Mouse (Mus musculus) forebrain, embryonic 16.5 days (tissue): Measurements from ENCODE around the gene Atp6v0d1. TPM values are rescaled to one million over a fixed set of nuclear protein-coding genes. Genes with fewer than 3 reads are reported as not detected.
"Not testable (repeated sequence)": the region's sequence is repeated elsewhere in the genome, so short reads cannot be mapped to it uniquely, and the experiment has no call there.

ENCODE experiments used
- ATAC-seq: fragments of 200-750 bp; cut with Nextera tagmentation; 2 replicates; pipeline ENCODE4 v1.8.0; 2017; ENCODE audit warnings: mild to moderate bottlenecking, moderate library complexity
- H3K27ac ChIP-seq: fragments of 300-500 bp; sonication (generic); 2 replicates; pipeline ENCODE4 v1.5.1; 2014; ENCODE audit warnings: low read length, control low read depth
- H3K27me3 ChIP-seq: fragments of 300-500 bp; sonication (generic); replicated peaks from 2 replicates; pipeline ENCODE4 v1.6.1; 2014; ENCODE audit warnings: low read length; ENCODE audit not compliant: control insufficient read depth, insufficient read depth
- H3K36me3 ChIP-seq: fragments of 300-500 bp; sonication (generic); 2 replicates; pipeline ENCODE4 v1.6.1; 2014; ENCODE audit not compliant: control insufficient read depth, insufficient read depth
- H3K4me1 ChIP-seq: fragments of 300-500 bp; sonication (generic); replicated peaks from 2 replicates; pipeline ENCODE4 v1.6.1; 2014; ENCODE audit warnings: low read length; ENCODE audit not compliant: control insufficient read depth, insufficient read depth
- H3K4me2 ChIP-seq: fragments of 300-500 bp; sonication (generic); 2 replicates; pipeline ENCODE4 v1.6.1; 2014; ENCODE audit warnings: mild to moderate bottlenecking, low read length, control low read depth
- H3K4me3 ChIP-seq: fragments of 300-500 bp; sonication (generic); replicated peaks from 2 replicates; pipeline ENCODE4 v1.5.1; 2014; ENCODE audit warnings: mild to moderate bottlenecking, low read length, control low read depth
- H3K9ac ChIP-seq: fragments of 300-500 bp; sonication (generic); replicated peaks from 2 replicates; pipeline ENCODE4 v1.6.1; 2014; ENCODE audit warnings: low read depth, low read length, control low read depth
- H3K9me3 ChIP-seq: fragments of 300-500 bp; sonication (generic); 2 replicates; pipeline ENCODE4 v1.6.1; 2016; ENCODE audit warnings: low read length; ENCODE audit not compliant: control insufficient read depth
- WGBS: fragments of 180-500 bp; shearing (Covaris S2); extraction: QIAGEN DNeasy Blood & Tissue Kit; methylation state at CpG from one replicate; pipeline ENCODE4 v1.1.7; 2014; 5-methylcytosine and 5-hydroxymethylcytosine counted together
- polyA plus RNA-seq: library from polyadenylated mRNA; unstranded; fragments of >200 nt; fragmentation: Nextera tagmentation; extraction: Ambion mirVana; gene quantifications from 2 replicates; pipeline ENCODE4 v1.2.1, GENCODE M21; 2015

The Atp6v0d1 gene
- polyA plus RNA-seq, 1 experiment from 2014 or later: 203 TPM

- Histone ChIP-seq H3K27me3 (no peaks in the 10 kb centered on the region), H3K27ac (peak overlapping the region; percentile 74), H3K9ac (peak overlapping the region; percentile 73), H3K9me3 (no peaks in the 10 kb centered on the region), H3K4me3 (peak overlapping the region; percentile 68), H3K4me2 (peak overlapping the region; percentile 97), H3K36me3 (no peaks in the 10 kb centered on the region), H3K4me1 (peaks cover 21% of the 10 kb centered on the region)
- WGBS: under 1% methylated on average over 30 of the region's 30 CpGs
- peak; percentile 60 for ATAC-seq
Observed at GRCm38 (mm10) chr8:105606189-105607023, 40.6 kb upstream of the Atp6v0d1 start.

GRCm38 (mm10) chr8:105605491-105606188 lies 39.8 kb upstream of the Atp6v0d1 start:
- Histone ChIP-seq H3K27ac (peak overlapping the region; percentile 74), H3K27me3 (no peaks in the 10 kb centered on the region), H3K9ac (peak overlapping the region; percentile 73), H3K9me3 (no peaks in the 10 kb centered on the region), H3K4me3 (peak overlapping the region; percentile 68), H3K36me3 (no peaks in the 10 kb centered on the region), H3K4me1 (peaks cover 21% of the 10 kb centered on the region), H3K4me2 (peak overlapping the region; percentile 97)
- ATAC-seq: peak; percentile 51
- WGBS: under 1% methylated on average over 34 of the region's 39 CpGs

- H3K27ac ChIP-seq: peak within 1 kb of the TSS; percentile 74
- peaks cover 21% of the 10 kb centered on the region for H3K4me1 ChIP-seq
- H3K9ac ChIP-seq: peak within 1 kb of the TSS; percentile 73
- H3K4me3 ChIP-seq: peak within 1 kb of the TSS; percentile 68
- peak; percentile 85 for ATAC-seq
- no peaks in the 10 kb centered on the region for H3K27me3 ChIP-seq
- under 1% methylated on average over 29 of the region's 42 CpGs for WGBS
- H3K36me3 ChIP-seq: no peaks in the 10 kb centered on the region
- H3K4me2 ChIP-seq: peak within 1 kb of the TSS; percentile 97
- no peaks in the 10 kb centered on the region for H3K9me3 ChIP-seq
Observed at GRCm38 (mm10) chr8:105604804-105605381, 39.0 kb upstream of the Atp6v0d1 start, which contains the start of gene Ripor1. Gene Ripor1 (plus strand): TSS chr8:105605255.

GRCm38 (mm10) chr8:105602540-105602939 lies 36.7 kb upstream of the Atp6v0d1 start:
- peaks cover 19% of the 10 kb centered on the region for H3K4me1 ChIP-seq
- ATAC-seq, H3K9me3 ChIP-seq, H3K4me3 ChIP-seq, H3K4me2 ChIP-seq, H3K36me3 ChIP-seq, H3K27ac ChIP-seq, H3K9ac ChIP-seq, H3K27me3 ChIP-seq: not testable (repeated sequence)
- WGBS: 98% methylated on average over 2 of the region's 3 CpGs

- Histone ChIP-seq H3K4me2 (no peak overlapping the region), H3K9ac (no peak overlapping the region), H3K27me3 (no peaks in the 10 kb centered on the region), H3K9me3 (no peaks in the 10 kb centered on the region), H3K27ac (no peak overlapping the region), H3K36me3 (no peaks in the 10 kb centered on the region), H3K4me3 (no peak overlapping the region), H3K4me1 (peaks cover 9% of the 10 kb centered on the region)
- WGBS: 80% methylated on average over 5 of the region's 5 CpGs
- ATAC-seq: no peak
Observed at GRCm38 (mm10) chr8:105601301-105601700, 35.5 kb upstream of the Atp6v0d1 start.

- no peak overlapping the region for H3K4me3 ChIP-seq
- peaks cover 2% of the 10 kb centered on the region for H3K4me1 ChIP-seq
- H3K36me3 ChIP-seq: no peaks in the 10 kb centered on the region
- 82% methylated on average over 6 of the region's 6 CpGs for WGBS
- H3K9ac ChIP-seq: no peak overlapping the region
- no peak overlapping the region for H3K27ac ChIP-seq
- H3K27me3 ChIP-seq: no peaks in the 10 kb centered on the region
- no peak for ATAC-seq
- no peak overlapping the region for H3K4me2 ChIP-seq
- no peaks in the 10 kb centered on the region for H3K9me3 ChIP-seq
Observed at GRCm38 (mm10) chr8:105598777-105599176, 32.9 kb upstream of the Atp6v0d1 start.

- H3K27ac ChIP-seq: no peak overlapping the region
Observed at GRCm38 (mm10) chr8:105596362-105597034, 30.7 kb upstream of the Atp6v0d1 start.

GRCm38 (mm10) chr8:105594451-105595242 lies 28.8 kb upstream of the Atp6v0d1 start:
- ATAC-seq: no peak
- Histone ChIP-seq H3K4me2 (no peak overlapping the region), H3K9ac (no peak overlapping the region), H3K9me3 (no peaks in the 10 kb centered on the region), H3K27ac (no peak overlapping the region), H3K4me1 (peaks cover 4% of the 10 kb centered on the region), H3K36me3 (no peaks in the 10 kb centered on the region), H3K4me3 (no peak overlapping the region), H3K27me3 (no peaks in the 10 kb centered on the region)
- 81% methylated on average over 18 of the region's 18 CpGs for WGBS

More at GRCm38 (mm10) chr8:105596362-105597034, 30.7 kb upstream of the Atp6v0d1 start:
- H3K9ac ChIP-seq: no peak overlapping the region
- ATAC-seq: peak; percentile 38; the same call in 1 of the 2 replicates
- no peak overlapping the region for H3K4me3 ChIP-seq
- H3K27me3 ChIP-seq: no peaks in the 10 kb centered on the region
- WGBS: 5% methylated on average over 14 of the region's 14 CpGs
- peaks cover 4% of the 10 kb centered on the region for H3K4me1 ChIP-seq
- H3K9me3 ChIP-seq: no peaks in the 10 kb centered on the region
- no peaks in the 10 kb centered on the region for H3K36me3 ChIP-seq
- H3K4me2 ChIP-seq: no peak overlapping the region
